Mouse (Mus musculus) urinary bladder, postnatal 10 days (tissue): ENCODE results near the gene Mast1.

Experiments used
- DNase-seq: peaks from one replicate; pipeline ENCODE4 v3.0.0; 2022; ENCODE audit warnings: low spot score

Mast1 gene

DNA sequence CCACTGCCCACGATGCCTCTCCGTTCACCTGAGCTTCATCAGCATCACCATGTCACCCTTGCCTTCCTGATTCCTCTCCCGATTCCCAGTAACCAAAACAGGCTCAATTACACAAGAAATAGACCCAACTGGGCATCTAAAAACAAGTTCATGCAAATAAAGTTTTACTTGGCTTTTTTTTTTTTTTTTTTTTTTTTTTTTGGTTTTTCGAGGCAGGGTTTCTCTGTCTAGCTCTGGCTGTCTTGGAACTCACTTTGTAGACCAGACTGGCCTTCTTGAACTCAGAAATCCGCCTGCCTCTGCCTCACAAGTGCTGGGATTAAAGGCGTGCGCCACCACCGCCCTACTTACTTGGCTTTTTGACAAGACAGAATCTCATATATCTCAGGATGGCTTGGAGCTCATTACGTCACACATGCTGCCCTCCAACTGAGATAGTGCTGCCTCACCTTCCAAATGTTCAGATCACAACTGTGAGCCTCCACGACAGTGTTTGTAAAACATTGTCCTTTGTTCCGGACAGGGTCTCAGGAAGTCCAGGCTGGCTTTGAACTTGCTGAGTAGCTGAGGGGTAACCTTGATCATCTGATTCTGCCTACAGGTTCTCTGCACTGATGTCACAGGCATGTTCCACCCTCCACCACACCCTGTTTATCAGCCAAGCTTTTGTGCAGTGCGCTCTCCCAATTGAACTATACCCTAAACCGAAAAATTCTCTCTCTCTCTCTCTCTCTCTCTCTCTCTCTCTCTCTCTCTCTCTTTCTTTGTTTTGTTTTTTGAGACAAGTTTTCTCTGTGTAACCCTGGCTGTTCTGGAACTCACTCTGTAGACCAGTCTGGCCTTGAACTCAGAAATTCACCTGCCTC is 694 bp upstream of the Mast1 start:
- DNase-seq = no peak

DNA sequence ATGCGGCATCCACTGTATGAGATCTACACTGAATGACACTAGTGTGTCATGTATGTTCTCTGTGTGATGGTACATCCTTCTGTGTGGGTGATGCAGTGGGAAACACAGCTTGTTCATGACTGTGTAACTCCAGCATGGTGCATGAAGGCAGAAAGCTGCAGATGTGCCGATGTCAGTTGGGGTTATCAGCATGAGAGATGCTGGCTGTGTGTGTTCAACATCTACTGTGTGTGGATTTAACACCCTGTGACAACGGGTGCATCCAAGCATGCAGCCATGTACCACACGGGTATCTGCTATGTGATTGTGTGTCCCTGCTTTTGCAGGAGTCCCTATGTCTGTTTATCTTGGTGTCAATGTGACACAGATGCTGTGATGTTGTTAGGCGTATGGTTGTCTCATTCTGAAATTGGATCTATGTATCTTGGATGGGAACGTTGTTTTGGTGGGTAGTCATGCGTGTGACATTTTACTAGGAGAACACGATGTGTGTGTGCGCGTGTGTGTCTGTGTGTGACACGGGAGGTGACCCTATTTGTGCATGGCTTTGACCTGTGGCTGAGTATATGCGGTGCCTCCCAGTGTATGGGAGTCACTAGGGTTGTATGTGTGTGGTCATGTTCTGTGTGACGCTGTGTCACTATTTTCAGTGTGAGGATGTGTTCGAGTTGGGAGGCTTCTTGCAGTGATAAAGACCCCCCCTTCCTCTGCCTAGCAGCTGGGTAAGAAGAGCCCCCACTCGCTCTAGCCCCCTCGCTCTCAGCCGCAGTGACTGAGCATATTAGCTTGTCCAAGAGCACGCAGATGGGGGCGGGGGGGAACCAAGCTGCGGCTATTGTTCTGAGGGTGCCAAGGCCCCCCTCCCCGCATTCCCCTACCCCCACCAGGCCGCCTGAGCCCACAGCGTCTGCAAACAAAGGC is 858 bp downstream of the Mast1 start:
- DNase-seq = no peak

DNA sequence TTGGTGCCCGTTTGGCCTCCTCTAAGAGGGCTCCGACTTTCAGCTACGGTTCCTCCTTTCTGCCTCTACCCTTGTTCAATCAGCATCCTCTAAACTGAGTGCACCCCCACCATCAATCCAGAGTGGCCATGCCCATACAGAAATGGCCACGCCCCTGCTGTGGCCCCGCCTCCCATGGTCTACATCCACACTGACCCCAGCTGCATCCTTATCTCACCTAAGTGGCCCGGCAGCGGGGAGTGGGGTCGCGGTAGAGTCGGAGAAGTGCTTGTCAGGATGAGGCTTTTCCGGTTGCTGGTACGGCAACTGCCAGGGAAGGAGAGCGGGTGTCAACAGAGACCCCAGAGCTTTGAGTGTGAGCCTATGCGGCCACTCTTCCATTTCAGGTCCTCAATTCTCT is 1.7 kb downstream of the Mast1 start:
- DNase-seq = no peak

GRCm38 (mm10) chr8:84934860-84935259 is 2.3 kb downstream of the Mast1 start:
- no peak for DNase-seq

DNA sequence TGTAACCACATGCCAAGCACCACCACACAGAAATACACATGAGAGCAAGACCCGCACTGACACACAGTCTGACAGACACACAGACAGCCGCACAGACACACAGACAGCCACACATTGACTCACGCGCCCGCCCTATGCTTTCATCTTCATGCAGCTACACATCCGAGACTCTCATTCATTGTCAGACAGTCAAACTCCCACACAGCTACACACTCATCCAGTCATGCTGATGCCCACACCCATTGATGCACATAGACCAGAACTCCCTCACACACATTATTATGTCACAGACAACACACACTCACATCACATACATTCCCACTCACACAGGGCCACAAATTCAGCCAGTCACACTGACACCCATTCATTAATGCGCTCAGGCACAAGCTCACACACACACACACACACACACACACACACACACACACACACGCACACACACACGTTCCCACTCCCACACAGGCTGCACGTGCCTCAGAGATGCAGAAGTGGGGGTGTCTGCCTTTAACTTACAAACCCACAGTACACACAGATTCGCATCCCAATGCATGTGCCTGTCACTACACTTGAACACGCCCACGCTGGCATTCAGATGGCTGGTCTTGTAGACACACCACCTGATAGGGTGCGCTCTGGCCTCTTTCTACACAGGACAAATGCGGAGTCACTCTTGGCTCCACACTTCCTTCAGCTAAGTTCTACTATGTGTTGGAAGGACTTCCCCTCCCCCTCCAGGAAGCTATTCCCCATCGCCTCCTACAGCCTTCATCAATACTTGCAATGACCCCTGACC is 3.2 kb downstream of the Mast1 start:
- DNase-seq = no peak

- no peak for DNase-seq
Measured at GRCm38 (mm10) chr8:84930582-84930981, 6.6 kb downstream of the Mast1 start.

- DNase-seq = no peak
Measured at GRCm38 (mm10) chr8:84928456-84929306, 8.5 kb downstream of the Mast1 start.

DNA sequence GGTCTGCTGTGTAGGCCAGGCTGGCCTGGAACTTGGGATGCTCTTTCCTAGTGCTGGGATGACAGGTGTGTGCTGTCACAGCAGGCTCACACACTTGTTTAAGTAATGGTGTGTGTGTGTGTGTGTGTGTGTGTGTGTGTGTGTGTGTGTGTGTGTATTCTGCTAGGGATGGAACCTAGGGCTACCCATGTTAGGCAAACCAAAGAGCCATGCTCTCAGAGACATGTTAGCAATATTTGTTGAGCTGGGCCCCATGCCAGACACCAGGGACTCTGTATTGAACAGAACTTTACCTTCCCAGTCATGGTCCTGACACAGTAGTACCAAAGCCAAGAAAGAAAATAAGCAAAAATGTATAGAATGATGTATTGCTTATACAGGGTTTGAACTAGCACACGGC is 9.6 kb downstream of the Mast1 start:
- DNase-seq = no peak

DNA sequence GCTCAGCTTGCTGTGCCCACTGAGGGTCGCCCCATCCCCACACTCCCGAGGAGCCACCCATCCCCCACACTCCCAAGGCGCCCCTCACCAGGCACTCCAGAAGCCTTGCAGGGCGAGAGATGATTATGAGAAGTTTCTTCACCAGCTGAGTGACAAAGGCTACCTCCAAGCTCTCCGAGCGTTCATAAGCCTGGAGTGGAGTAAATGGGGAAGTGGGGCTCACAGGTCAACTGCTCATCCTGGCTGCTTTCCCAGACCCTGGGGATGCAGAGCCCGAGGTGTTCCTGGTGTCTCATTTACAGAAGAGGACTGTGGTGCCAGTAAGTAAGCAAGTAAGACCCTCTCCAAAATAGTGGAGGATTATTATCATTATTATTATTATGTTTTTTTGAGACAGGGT is 11.6 kb downstream of the Mast1 start:
- DNase-seq = no peak

GRCm38 (mm10) chr8:84921596-84921995 is 15.6 kb downstream of the Mast1 start:
- DNase-seq = no peak

DNA sequence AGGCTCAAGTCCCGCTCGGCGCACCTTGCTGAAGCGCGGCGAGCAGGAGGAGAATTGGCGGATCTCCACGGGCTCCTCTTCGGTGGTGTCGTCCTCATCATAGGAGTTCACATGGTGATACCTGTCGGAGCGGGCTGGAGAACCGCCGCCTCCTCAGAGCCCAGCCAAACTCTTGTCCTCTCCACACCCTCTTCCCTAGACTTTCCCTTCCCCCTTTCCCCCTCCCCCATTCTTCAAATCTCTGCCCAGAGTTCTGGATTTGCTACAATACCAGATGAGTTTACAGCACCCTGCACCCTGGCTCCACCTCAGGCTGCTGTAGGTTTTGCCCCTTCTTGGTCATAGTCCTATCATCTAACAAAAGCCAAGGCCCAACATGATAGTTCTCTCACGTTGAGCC is 18.5 kb downstream of the Mast1 start:
- DNase-seq = no peak

DNA sequence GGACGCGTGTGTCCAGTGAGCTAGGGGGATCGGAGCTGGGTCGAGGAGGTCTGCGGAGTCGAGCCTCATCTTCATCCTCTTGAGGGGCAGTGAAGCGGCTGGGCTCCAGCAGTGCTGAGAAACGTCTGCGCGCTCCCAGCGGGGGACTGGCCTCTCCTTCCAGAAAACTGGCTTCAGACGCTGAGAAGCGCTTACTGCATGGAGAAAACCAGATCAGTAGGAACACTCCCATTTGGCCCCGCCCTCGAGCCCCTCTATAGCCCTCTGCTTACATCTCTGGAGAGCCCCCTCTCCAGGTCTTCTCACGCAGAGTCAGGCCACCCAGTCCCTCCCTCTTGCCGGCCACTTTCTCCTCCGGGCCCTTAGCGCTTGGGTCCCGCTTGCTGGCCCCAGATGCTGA is 19.4 kb downstream of the Mast1 start:
- no peak for DNase-seq

- no peak for DNase-seq
Measured at GRCm38 (mm10) chr8:84915269-84915668, 21.9 kb downstream of the Mast1 start.

DNA sequence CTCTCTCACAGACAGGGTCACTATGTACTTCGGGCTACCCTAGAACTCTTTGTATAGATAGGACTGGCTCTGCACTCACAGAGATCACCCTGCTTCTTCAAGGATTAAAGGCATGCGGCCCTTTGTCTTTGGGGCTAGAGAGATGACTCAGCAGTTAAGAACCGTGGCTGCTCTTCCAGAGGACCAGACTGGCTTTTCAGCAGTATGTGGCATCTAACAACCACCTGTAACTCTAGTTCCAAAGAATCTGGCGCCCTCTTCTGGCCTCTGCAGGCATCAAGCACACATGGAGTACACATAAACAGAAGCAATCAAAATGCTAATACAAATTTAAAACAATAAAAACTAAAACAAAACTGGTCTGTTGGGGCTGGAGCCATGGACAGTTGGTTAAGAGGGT is 23.2 kb downstream of the Mast1 start:
- DNase-seq = no peak

DNA sequence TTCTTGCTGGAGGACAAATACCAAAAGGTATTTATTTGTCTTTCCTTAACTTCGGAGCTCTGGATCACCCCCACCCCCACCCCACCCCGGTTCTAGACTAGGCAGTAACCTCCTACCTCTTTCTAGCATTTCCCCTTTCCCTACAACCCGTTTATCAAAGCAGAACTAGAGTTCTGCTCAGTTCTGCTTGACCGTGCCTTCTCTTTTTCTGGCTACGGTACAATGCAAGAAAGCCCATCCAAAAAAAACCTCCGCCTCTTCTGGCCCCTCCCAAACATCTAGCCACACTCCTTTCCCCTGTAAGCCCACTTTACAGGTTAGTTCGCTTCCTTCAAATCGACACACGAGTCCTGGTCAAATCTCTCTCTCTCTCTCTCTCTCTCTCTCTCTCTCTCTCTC is 23.7 kb downstream of the Mast1 start:
- DNase-seq = no peak

GRCm38 (mm10) chr8:84912895-84913501 is 24.2 kb downstream of the Mast1 start:
- DNase-seq = no peak

DNA sequence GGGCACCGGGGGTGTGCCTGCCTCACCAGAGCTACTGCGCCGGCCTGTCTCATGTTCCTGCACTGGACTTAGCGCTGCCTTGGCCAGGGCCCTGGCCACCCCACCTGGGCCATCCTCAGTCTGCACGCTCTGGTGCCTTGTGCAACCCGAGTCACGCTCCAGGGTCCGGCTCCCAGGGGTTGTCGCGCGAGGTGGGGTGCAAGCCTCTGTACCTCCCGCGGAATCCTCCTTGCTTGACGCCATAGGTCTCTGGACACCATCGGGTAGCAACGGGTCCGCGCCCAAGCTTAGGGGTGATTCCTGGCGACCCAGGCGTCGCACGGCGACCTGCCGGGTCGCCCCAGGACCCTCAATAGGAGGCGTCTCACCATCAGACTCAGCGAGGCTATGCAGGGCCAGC is 24.8 kb downstream of the Mast1 start:
- DNase-seq = no peak

DNA sequence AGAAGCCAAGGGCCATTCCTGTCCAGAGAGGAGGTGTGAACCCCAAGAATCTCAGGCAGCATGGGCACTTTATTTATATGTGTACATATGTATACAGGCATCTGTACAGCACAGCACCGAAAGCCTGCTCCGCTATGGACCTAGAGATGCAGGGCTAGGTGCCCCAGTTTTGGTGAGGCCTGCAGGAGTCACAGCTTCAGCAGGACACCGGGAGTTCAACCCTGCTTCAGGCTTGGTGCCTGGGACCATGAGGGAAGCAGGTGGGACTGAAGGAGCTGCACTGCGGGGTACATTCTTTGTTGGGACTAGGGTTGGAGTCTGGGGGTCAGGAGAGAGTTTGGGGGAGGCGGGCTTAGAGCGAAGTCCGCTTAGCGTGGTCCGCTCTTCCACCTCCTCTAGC is 25.3 kb downstream of the Mast1 start:
- DNase-seq = no peak

- DNase-seq = no peak
Measured at GRCm38 (mm10) chr8:84910551-84910950, 26.6 kb downstream of the Mast1 start.

DNA sequence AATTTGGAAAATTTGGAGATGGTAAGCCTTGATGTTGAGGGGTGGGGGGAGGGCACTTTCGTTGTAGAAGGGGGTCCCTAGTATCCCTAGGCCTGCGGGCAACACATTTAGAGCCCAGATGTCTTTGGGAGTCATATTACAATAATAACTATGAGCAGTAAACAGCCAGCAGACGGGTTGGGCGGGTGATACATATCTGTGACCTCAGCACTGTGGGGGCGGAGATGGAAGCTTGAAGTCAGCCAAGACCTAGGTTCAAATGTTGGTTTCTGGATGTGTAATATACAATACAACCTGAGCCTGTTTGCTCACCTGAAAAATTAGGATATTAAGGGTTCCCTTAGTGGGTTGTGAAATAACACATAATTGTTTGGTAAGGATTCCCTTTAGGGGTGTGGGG is 27.2 kb downstream of the Mast1 start:
- no peak for DNase-seq

DNA sequence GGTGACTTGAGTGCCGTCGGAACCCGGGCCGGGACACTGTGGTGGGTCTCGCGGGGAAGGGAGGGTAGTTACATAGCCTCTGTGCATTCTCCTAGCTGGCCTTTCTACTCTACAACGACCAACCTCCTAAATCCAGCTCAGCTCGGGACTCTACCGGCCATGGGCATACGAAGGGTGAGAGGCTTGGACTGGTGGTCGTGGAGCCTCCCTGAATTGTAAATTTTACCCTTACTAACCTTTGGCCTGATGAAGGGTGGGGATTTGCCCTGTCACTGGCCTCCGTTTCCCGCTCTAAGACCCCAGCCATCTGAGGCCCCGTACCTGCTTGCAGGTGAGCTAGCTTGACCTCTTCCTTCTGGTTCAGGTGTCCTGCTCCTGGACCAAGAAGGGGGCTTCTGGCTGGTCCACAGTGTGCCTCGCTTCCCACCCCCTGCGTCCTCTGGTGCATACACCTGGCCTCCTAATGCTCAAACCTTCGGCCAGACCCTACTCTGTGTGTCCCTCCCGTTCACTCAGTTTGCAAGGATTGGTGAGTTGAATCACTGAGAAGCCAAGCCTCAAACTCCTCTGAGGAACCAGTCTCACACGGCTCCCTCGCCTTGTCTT is 27.9 kb downstream of the Mast1 start:
- no peak for DNase-seq
